Mouse (Mus musculus) 3T3-L1 (cell line): ENCODE results near the gene Uox.

Experiments used
- DNase-seq: peaks from one replicate; pipeline ENCODE4 v3.0.0-alpha.2; 2015; ENCODE audit warnings: low read depth, low spot score

The Uox gene

DNA sequence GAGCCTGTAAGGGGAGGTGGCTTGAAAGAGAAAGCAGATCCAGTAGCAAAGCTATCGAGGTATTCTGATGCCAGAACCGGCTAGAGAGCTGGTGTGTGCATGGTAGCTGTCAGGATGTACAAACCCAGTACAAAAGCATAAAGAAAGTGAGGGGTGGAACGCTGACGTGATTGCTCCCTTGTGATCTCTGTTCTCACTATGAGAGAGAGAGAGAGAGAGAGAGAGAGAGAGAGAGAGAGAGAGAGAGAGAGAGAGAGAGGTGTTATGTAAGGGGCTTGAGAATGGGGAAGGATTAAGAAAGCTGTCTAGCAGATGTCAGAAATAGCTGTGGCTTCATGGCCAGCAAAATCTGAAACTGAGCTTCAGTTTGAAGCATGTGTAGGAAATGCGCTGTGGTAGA lies 13.7 kb downstream of the Uox start:
- no peak for DNase-seq

DNA sequence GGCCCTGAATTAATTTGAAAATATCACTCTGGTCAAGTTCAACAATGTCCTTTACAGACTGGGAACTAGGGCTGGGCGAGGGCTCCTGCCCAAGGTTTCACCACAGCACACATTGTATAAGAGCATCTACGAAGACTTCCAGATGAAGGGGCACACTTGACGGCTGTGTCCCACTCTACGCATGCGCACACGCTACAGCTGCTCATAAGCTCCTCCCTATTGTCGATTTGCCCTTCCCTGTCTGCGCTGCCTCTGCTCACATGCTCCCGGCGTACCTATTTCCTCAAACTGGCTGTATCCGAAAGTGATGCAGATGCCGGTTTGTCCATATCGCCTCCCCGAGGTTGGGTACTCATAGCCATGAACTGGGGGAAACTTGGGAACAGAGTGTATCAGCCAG lies 16.4 kb downstream of the Uox start:
- no peak for DNase-seq

DNA sequence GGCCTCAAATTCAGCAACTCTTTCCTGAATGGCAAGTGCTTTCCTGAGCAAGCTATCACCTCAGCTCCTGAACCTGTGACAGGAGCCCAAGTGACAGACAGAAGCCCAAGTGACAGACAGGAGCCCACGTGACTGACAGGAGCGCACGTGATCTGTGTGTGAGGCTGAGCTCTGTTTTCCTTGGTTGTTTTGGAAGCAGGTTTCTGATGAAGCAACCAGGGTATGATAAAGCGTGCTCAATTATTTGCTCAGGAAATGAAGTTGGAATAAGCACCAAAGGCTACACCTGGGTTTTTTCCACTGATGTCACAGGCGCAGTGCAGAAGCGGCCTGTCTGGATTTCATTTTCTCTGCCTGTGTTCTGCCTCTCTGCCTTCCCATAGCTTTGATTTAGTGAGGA lies 19.3 kb downstream of the Uox start:
- DNase-seq: no peak

DNA sequence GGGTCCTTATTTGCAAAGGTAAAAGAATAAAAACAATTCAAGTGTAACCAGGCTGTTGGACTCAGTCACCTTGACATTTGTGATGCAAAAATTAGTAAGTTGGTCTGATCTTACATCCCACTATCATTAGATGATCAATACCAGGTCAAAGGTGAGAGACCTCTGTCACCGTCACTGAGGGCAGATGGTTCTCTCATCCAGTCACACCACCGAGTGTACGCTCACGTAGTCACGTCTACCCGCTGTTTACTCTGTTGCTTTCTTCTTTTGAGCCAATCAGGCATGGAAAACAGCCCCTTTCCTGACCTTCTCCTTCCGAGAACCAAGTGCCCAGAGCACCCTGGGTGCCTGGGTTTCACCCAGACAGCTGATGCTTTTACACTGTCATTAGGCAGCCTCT lies 20.9 kb downstream of the Uox start:
- no peak for DNase-seq

DNA sequence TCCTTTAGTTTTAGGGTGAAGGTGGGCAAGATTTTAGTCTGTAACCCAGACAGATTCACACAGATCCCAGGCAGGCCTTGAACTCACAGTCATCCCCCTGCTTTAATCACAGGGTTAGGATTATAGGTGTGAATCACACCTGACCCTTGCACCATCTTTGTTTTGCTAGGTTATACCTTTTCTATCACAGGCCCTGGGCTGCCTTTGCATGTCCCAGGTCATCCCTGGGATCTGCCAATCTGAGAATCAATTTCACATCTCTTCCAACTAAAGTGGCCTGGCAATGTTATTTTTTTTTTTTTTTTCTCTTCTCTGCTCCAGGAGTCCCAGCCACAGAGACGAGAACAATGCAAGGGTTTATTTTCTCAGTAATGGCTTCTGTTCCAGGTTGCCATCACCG lies 21.4 kb downstream of the Uox start:
- no peak for DNase-seq

DNA sequence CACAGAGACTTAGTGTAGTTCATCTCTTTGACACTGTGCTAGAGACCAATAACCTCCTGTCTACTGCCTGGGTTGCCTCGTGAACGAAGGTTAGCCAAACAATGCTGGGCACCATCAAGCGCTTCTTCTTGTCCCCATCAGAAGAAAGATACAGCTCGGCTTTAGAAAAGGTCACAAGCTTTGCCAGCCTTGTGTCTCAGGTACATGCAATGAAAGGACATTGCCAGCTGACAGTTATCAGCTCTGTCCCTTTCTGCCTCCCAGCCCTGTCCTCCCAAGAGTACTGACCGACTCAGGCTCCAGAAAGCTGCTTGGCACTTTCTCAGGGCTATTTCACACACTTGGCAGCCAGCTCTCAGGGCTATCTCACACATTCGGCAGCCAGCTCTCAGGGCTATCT lies 25.2 kb downstream of the Uox start:
- DNase-seq: no peak

DNA sequence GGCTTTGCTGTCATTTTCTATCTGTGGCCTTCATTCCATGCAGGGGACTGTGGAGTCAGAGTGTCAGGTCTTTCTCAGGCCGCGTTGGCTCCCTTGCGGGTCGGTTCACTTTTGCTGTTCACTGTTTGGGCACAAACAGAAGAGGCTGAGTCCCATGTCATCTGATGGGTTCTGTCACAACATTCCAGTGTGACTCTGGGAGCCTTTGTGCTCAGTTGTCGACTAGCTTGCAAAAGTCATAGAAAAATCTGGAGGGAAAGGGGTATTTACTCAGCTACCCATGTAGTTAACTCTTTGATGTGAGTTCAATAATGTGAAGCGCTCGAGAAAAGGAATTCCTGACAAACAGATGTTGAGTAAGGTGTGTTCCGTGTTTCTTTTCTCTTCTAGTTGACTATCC lies 26.2 kb downstream of the Uox start:
- no peak for DNase-seq

DNA sequence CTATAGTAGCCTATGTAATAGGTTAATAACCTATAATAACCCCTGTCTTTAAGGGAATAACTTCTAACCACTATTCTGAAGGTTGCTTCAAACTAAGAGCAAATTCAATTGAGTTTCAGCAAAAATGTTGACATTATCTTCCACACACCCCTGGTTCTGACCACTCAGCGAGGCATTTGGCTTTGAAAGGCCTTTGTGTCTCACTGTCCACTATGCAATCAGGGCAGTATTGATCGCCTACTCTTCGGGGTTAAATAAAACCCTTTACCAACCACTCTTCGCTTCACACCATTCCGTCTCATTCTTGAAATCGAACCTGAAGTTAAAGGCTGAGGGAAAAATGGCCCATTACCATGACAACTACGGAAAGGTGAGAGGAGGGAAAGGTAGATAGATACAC lies 26.6 kb downstream of the Uox start:
- DNase-seq: no peak

DNA sequence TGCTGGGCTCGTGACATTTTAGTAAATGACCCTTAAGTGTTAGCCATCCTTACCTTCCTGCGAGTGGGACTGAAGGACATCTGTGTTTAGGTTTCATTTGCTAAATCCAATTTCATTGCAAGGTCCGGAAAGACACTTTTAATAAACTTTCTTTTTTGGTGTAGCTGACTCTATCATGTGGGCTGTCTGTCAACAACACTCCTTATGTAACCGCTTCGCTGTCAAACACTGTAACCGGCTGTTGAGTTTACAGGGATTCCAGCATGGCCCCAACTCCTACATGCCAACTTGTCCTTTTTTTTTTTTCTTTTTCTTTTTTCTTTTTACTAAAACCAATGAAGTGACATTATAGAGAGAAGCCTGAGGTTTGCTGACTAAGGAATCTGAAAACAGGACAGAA lies 28.2 kb downstream of the Uox start:
- DNase-seq: no peak

DNA sequence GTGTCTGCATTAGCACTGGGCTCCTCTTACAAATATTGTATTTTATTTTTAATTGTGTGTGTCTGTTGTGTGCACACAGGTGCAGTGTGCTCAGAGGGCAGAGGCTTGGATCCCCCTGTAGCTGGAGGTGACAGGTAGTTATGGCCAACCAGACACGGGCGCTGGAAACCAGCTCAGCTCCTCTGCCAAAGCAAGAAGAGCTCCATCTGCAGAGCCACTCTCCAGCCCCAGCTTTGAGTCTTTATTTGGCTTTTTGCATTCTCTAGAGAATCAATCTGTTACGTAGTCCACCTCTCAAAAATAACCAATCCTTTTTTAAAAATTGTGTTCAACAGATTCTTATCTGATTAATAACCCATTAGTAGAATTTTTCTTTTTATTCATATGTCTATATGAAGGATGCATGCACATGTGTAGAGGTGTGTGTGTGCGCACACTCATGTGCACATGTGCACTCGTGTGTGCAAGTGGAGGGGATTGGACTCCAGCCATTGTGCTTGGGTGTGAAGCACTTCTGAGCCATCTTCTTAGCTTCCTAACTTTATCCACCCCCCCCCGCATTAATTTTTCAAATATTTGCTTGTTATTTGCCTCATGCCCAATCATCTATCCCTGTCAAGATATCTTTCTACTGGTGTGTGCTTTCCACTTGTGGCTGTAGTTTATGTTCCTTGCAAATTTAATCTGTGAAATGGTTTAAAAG lies 29.1 kb downstream of the Uox start:
- DNase-seq: no peak

DNA sequence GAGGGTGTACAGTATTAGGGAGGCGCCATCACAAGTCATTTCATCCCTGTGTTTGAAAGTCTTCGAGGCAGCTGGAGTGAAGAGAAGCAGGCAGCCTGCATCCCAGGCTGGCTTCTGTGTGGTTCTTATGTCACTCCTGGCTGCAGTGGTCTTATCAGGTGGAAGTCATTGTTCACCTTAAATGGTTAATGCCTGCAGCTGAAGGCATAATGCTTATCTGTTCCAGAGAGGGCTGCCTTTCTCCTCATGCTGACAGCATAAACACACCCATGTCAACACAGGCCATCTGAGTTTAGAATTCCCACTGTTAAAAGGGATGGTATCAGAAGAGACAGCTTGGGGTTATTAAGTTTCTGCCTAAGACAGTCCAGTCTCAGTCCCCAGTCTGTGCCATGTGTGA lies 31.0 kb downstream of the Uox start:
- DNase-seq: no peak

DNA sequence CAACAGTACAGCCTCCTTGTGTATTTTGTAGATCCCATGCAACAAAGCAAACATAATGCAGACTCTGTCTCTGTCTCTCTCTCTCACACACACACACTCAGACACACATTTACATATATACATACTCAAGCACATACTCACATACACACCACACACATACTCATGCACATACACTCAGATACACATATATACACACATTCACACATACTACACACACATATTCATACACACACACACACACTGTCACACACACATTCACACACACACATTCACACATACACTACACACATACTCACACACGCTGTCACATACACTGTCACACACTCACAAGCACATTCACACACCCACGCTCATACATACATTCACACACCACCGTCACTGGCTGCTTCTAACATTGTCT lies 32.3 kb downstream of the Uox start:
- DNase-seq: no peak

DNA sequence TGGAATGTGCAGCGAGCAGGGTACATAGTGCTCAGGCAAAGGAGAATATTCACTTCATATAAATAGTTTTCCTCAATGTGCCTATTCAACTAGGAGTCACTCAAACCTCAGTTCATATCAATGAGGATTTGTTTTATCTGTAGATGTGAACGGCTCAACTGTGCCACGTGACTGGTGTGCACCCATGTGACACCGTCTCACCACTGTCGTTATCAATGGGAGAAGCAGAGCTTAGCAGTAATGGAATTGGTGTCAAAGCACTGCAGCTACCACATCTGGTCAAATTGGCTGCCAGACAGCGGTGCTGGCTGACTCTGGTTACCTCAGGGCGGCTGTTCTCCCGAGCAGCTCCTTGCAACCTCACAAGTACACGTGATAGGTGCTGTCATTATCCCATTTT lies 34.4 kb downstream of the Uox start:
- no peak for DNase-seq

DNA sequence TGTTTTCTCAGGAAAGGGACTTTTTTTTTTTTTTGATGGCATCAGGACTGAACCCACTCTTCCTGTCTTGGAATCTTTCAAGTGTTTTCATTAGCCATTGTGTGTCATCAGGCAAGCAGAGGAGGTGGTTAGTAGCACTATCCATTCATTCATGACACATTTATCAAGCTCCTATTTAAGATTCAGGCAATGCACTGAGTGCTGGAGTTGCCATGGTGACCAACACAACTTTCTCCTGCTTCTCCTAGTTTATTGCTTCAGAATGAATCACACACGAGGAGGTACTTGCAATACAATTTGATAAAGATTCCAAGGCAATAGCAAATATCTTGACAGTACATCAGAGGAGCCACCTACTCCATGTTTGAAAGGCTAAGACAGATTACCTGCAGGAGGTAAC lies 37.1 kb downstream of the Uox start:
- peak; percentile 77 for DNase-seq

DNA sequence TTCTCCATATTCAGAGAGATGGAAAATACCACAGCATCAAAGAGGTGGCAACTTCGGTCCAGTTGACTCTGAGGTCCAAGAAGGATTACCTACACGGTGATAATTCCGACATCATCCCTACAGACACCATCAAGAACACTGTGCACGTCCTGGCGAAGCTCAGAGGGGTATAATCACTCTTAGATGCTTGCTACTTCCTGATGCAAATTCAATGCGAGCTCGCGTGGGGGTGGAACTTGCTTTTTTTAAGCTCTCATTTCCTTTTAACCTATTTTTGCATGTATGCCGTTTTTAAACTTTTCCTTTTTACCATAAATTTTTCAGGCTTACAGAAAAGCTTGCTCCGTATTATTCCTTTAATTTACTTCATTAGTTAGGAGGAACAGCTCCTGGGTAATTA lies 40.1 kb downstream of the Uox start:
- no peak for DNase-seq

DNA sequence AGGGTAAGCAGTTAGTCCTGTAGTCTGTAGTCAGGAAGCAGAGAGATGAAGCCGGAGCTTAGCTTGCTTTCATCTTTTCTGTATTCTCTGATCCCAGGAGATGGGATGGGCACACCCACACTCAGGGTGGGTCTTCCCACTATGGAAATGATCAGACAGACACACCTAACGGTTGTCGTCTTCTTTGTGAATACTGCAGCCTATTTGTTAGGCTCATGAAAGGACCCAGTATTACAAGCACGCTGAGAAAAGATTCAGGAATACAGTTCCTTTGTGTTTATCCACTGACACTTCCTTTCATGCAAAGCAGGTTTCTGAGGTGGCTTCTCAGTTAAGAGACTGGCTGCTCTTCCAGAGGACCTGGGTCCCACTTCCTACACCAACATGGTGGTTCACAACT lies 41.0 kb downstream of the Uox start:
- DNase-seq: no peak

DNA sequence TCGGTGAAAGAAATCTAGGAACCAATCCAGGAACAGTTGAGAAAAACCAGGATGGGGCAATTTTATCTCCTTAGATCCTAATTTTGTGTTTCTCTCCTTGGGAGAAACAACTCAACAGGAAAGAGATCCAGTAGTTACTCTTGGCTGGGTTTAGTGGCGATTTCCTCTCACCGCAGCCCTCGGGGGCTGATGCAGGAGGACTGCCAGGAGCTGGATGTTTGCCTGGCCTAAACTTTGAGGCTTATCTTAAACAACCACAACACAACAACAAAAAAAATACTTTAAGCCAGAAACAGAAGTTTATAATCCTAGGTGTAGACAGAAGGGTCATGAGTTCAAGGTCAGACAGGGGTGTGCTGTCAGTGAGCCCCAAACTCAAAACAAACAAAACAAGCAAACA lies 41.6 kb downstream of the Uox start:
- DNase-seq: peak; percentile 29

DNA sequence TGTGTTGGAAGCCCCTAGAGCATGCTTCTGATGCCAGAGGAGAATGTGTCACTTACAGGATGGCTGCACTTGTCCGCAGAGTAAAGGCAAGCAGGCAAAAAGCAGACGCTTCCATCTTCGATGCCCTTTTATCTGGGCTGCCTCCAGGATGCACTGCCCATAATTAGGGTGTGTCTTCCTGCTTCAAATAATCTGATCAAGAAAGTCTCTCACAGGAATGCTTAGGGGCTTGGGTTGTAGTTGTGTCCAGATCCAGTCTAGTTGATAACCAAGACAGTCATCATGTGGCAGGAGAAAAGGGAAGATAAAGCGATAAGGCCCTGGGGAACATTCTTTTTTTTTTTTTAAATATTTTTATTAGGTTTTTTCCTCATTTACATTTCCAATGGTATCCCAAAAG lies 45.3 kb downstream of the Uox start, which contains the start of gene Dnase2b:
Gene Dnase2b (minus strand): TSS at position 101 of the 400 bp plus-strand sequence.
- no peak for DNase-seq

DNA sequence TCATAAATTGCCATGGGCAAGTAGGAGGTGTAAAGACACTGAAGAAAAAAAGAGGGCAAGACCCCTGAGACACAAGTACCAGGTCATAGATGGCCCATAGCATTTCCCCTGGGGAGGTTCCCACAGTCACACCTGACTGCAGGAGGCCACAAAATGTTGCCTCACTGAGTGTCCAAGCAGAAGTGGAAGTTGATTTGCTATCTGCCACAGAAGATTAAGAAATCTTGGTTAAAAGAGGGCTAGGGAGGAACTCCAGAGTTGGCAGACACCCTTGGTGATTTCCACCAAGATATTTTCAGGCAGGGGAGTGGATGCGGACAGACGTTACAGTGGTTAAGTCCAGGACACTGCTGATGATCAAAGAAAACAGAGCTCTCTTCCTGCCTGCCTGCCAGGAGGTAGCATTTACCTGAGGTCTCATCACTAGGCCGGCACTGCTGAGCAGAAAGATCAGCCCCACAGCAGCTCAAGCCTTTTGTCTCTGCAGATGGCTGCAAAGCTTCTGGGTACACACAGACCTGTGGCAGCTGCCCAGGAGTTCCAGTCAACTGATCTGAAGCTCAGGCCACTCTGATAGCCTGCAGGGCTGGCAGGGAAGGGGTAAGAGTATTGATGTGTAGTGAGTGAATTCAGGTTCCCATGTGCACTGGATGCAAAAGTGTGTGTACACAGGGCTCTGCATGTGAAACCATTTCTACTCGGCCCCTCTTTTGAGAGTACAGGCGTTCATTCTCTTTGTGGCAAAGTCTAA lies 46.5 kb downstream of the Uox start:
- no peak for DNase-seq

DNA sequence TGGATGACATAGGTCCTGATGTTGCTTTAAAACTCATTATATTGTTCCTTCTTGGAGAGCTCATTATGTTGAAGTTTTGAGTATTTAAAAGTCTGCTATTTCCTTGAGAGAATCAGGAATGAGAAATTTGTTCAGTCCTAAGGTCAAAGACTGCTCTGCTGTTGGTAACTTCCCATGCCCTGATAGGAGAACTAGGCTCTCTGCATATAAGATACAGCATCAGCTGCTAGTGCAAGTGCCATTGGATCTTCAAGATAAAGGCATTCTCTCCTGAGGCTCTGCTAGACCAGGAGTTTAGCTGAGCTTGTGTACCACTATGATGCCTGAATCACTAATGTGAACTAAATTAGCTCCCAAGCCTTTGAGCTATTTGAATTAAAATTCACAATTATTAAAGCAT lies 47.7 kb downstream of the Uox start:
- no peak for DNase-seq

DNA sequence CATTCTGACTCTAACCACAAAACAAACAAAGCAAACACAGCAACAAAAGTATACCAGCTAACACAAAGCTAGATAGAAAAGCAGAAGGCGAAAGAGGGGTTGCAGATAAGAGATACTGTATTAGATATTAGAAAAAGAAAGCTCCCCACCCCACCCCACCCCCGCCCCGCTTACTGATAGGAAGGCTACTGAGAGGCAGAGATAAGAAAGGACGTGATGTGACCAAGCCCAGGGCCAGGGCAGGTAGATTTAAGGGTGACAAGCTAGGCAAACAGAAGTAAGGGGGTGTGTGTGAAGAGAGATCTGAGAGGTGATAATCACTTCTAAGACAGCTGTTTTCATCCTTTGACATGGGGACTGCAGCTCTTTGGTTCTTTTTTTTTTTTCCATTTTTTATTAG lies 48.1 kb downstream of the Uox start:
- no peak for DNase-seq

DNA sequence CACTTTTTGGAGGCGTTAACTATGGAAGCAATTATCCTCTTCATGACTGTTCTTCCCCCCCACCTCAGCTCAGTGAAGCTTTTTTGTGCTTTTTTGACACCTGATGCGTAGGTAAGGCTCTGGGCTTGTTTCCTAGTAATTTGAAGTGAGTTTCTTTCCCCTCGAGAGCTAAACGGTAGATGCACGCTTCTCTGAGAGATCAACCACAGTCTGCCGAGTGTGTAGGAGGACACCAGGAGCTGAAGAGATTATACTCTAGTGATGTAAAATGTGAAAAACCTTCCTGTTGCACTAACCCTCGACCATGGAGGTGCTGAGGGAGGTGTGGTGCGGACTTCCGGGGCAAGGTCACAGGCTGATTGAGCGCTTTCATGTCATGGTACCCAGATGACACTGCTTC lies 49.9 kb downstream of the Uox start:
- no peak for DNase-seq

DNA sequence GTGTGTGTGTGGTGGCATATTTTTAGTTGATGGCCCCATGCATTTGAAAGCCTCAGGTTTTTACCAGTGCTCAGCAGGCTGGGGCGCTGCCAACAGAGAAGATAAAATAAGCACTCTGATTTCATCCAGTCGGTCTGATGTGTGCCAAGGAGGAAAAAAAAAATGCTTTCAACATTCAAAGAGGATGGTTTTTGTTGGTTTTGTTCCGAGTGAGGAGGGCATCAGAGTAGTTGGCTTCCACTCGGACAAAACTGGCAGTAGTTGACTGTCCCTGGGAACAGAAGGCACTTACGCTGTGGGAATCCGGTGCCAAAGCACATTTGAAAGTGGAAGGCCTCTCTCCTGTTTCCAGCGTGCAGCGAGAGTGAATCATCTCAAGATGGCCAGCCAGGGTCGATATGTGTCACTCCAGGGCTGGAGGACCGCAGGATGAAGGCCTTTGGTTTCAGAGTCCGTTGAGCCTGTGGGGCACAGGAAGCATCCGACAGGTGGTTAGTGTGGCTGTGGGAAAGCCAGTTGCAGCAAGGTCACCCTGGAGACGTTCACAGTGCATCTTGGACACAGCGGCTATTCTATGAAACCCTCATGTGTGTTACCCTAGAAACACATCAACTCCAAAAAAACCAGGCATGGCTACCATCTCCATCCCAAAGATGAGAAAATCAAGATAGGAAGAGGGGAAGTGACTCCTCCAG lies 50.5 kb downstream of the Uox start:
- no peak for DNase-seq
